Mouse (Mus musculus) liver, postnatal 0 days (tissue): Measurements from ENCODE around the gene Ncor2.

ENCODE experiments used
- CTCF ChIP-seq: sonication (generic); IDR thresholded peaks from 2 replicates; pipeline ENCODE4 v1.5.1; 2016; ENCODE audit warnings: antibody characterized with exemption, low read depth
- EP300 ChIP-seq: IDR thresholded peaks from 2 replicates; pipeline ENCODE4 v1.6.1; 2016; ENCODE audit warnings: antibody characterized with exemption, low read depth, mild to moderate bottlenecking

GRCm38 (mm10) chr5:124989724-124990123 is 189.3 kb downstream of the Ncor2 start:
- TF ChIP-seq CTCF = no peak
- TF ChIP-seq EP300 = no peak
